Mouse (Mus musculus): Measurements from ENCODE around the gene Pnkp.
A peak's percentile ranks its signal among the peaks of the same experiment; 100 is the strongest.

The Pnkp gene

DNA sequence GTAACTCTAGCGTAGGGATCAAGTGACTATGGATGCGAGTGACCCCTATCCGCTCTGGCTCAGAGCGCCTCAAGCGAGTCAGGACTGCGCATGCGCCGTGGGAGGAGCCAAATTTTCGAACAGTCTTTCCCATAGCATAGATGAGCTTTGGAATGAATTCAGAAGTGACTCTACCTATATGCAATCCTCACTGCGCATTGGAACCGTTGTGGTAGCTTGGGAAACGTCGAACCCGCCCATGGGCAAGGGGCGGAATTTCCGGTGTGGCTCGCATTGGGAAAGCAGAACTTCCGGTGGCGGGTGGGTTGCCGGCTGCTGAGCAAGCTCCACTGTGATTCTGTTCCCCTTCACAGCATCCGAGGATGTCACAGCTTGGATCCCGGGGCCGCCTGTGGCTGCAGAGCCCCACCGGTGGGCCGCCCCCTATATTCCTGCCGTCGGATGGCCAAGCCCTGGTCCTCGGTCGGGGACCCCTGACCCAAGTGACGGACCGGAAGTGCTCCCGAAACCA lies at the start of gene Pnkp:
Pnkp (plus strand) TSS at position 98 of the 511 bp plus-strand sequence.
- peak; percentile 81 to 87 for DNase-seq

- DNase-seq, result no peak
Measured at GRCm38 (mm10) chr7:44808927-44809326, 48.0 kb upstream of the Pnkp start.

GRCm38 (mm10) chr7:44809466-44809865 lies 47.5 kb upstream of the Pnkp start:
- no peak for DNase-seq

DNA sequence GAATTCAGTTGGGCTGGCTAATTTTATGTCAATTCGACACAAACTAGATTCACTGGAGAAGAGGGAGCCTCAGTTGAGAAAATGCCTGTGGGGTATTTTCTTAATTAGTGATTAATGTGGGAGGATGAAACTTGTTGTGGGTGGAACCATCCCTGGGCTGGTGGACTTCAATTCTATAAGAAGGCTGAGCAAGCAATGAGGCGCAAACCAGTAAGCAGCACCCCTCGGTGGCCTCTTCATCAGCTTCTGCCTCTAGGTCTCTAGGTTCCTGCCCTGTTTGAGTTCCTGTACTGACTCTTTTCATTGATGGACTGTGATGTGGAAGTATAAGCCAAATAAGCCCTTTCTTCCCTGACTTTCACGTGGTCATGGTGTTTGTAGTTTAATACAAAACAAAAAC lies 46.6 kb upstream of the Pnkp start:
- no peak for DNase-seq

GRCm38 (mm10) chr7:44810819-44811557 lies 46.0 kb upstream of the Pnkp start:
- no peak for DNase-seq

DNA sequence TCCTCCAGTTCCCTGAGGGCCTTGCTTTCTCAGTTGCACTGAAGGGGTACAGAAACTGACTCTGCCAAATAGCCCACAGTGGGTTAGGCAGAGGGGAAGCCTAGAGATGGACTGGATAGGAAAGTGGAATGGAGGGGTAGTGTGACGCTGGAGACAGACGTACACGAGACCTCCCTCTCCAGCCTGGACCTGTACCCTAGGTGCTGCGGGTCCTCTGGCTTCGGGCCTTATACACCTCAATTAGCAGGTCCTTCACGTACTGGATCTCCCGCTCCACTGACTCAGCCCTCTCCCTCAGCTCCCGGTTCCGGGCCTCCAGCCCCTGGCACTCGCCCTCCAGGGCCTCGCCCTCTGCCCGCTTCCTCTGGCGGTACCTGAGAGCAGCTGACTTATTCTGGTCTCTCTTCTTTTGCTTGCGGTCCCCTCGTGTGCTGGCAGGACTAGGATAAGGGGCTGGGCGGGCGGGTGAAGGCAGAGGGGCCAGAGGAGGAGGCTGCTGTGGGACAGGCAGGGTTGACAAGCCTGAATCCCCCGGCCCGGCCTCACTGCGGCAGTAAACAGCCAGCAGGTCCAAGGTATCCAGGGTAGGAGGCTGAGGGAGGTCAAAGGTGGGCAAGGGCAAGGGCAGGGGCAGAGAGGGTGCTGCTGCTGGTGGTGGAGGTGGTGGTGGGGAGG lies 44.2 kb upstream of the Pnkp start:
- peak in 1 of 2 experiments; percentile 0 for DNase-seq

DNA sequence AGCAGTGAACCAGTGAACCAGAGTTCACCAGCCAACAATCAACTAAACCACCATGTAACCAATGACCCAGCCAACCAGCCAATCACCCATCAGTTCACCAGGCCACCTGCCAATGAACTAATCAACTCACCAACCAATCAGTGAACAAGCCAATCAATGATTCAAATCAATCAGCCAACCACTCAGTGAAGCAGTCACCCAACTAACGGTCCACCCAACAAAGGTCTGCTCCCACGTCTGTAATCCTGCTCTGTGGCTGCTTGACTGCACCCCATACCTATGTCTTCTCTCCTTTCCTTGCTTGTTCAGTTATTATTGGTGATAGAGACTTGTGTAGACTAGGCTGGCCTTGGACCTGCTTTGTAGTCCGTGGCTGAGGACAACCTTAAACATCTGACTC lies 43.0 kb upstream of the Pnkp start:
- DNase-seq, result no peak

DNA sequence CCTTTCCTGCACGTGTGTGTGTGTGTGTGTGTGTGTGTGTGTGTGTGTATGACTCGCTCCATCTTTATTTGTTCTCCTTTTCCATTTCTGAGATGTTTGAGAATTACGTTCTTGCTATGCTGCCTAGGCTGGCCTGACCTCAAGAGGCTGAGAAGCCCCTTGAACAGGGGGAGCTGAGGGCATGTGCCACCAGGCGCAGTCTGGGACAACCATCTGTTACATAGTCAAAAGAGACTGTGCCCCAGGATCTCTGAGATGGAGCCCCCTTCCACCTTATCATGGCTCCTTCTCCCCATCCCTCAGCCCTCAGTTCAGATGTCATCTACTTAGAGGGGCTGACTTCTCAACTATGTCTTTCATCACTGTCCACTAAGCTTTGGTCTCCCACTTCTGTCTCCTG lies 42.5 kb upstream of the Pnkp start:
- no peak for DNase-seq

- peak in 1 of 2 experiments; percentile 10 for DNase-seq
Measured at GRCm38 (mm10) chr7:44814952-44815553, 41.9 kb upstream of the Pnkp start.

GRCm38 (mm10) chr7:44815721-44816469 lies 41.0 kb upstream of the Pnkp start, which contains the start of the genes Nup62 and Il4i1:
TSS of gene Nup62 (plus strand) at chr7:44816088.
TSS of gene Il4i1 (plus strand) at chr7:44816387.
- DNase-seq, result peak; percentile 99

GRCm38 (mm10) chr7:44816470-44817021 lies 40.4 kb upstream of the Pnkp start, which contains the start of gene Atf5:
TSS of gene Atf5 (minus strand) at chr7:44816658.
- no peak for DNase-seq

DNA sequence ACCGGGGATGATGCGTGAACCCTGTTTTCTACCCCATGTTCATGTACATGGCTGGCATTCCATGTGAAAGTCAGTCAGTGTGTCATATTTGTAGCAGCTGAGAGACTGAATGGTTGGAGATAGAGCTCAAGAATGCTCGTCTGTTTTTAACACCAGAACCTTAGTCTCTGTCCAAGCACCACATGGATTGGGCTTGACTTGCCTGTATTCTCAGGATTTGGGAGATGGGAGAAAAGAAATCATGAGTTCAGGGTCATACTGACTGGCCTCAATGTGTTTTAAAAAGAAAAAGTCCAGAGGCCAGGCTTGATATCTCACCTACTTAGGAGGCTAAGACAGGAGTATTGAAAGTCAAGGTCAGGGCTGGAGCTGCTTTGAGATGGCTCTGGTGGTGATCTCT lies 39.5 kb upstream of the Pnkp start:
- DNase-seq, result no peak

DNA sequence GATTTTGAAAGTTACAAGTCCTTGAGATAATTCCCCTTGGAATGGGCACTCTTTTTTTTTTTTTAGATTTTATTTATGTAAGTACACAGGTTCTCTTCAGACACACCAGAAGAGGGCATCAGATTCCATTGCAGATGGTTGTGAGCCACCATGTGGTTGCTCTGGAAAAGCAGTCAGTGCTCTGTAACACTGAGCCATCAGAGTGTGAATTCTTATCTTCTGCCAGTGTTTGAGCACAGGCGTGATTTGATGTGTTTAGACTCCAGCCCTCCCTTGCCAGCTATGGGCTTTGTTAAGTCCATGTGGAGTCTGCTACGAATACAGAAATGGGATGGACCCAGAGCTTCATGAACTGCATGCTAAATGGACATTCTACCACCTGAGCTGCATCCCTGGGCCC lies 38.8 kb upstream of the Pnkp start:
- no peak for DNase-seq

DNA sequence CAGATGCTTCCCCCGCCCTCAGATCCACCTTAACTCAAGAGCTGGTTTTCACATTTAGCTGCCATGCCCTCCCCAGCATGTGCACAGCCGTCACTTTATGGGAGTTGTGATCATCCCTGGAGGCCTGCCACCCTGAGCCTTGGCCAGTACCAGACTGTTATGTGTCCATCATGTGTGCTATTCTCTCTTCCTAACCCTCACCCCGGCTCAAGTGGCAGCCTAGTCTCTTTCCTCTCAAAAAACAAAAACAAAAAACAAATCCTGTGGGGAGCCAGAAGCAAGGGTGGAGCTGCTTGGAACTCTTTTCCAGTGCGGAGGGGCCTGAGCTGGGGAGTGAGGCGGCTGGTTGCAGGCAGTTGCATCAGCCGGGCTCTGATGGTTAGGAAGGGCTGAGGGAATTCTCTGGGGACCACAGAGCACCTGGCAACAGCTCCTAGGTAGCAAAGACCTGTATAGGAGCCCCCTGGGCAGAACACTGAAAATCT lies 38.1 kb upstream of the Pnkp start:
- no peak for DNase-seq

- no peak for DNase-seq
Measured at GRCm38 (mm10) chr7:44819391-44819790, 37.5 kb upstream of the Pnkp start.

DNA sequence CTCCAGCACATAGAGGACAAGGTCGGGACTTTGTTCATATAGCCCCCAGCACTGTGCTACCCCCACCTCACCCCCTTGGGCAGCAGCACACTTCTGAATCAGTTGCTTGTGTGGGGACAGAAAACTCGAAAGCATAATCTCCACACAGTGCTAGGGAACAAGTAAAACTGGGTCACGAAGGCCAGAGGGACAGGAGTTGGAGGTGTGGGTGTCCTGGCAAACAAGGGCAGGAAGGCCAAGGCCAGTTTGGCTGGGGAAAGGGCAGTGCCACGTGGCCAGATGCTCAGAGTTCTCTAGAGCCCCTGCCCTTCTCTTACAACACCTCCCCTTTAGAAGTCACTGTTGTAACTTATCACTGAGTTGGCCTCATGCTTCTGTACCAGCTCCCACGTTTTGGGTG lies 37.1 kb upstream of the Pnkp start:
- no peak for DNase-seq

DNA sequence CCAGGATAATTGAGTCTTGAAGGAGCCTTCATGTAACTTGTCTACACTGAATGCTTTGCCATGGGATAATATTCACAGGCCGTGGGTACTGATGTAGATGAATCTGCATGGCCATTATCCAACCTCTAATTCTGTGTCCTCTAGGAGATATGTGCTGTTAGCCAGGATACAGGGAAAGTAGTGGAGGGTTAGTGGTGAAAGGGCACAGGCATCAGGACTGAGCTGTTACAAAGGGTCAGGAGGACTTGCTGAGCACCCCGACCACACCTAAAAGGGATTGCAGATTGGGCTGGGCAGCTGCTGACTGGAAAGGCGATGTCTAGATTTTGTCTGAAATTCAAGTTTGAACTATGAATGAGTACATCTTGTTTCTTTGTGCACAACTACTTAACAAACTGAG lies 36.4 kb upstream of the Pnkp start:
- no peak for DNase-seq

DNA sequence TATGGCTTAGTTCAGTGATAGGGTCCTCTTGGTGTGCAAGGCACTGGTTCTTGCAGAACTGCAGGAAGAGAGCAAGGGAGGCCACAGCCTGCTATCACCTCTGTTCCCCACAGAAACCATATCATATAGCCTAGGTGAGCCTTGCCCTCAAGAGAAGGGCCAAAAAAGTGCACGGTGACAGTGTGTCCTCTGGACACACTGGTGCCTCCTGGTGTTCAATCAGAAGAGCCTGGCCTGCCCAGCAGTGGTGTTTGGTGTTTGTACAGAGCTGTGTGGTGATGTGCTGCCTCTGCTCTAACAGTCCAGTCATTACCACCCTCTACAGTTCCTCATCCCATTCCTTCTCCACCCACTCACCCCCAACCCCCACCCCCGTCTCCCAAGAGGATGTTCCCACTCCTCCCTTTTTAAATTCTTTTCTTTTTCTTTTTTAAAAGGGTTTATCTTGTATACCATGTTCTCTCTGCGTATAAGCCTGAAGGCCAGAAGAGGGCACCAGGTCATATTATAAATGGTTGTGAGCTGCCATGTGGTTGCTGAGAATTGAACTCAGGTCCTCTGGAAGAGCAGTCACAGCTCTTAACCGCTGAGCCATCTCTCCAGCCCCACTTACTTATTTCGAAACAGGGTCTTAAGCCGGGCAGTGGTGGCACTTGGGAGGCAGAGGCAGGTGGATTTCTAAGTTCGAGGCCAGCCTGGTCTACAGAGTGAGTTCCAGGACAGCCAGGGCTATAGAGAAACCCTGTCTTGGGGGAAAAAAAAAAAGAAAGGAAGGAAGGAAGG lies 35.1 kb upstream of the Pnkp start:
- no peak for DNase-seq

DNA sequence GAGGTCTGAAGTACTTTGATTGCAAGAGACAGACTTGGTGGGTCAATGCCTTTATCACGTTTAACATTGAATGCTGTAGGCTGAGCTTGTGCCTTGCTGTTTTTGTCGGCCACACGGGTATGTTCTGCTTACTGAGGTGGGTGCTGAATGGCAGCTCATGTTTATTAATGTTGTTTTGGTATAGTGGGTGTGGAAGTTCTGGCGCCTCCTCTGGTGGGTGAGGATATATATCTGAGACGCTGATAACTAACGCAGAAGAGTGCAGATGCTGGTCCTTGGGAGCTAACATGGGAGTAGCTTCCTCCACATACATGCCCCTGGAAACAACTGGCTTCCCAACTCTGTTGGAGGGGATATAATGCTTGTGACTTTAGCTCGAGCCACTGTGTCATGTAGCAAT lies 33.5 kb upstream of the Pnkp start:
- DNase-seq, result peak; percentile 43 to 45

DNA sequence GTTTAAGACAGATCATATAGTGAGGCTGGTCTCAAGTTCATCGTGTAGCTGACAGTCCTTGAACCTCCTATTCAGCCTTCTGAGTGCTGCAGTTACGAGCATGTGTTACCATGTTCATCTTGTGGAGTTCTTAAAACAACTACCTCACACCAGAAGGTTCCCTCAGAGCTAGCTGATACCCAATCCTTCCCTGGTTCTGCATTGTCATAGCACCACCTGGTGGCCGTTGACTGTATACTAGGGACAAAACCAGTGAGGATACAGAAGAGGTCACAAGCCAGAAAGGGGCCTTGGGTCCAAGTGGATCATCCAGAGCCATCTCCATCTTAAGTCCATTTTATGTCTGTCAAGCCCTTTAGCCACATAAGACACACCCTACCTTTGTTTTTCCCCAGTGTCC lies 32.1 kb upstream of the Pnkp start:
- peak; percentile 87 to 89 for DNase-seq

GRCm38 (mm10) chr7:44826771-44827170 lies 30.2 kb upstream of the Pnkp start:
- DNase-seq, result no peak

DNA sequence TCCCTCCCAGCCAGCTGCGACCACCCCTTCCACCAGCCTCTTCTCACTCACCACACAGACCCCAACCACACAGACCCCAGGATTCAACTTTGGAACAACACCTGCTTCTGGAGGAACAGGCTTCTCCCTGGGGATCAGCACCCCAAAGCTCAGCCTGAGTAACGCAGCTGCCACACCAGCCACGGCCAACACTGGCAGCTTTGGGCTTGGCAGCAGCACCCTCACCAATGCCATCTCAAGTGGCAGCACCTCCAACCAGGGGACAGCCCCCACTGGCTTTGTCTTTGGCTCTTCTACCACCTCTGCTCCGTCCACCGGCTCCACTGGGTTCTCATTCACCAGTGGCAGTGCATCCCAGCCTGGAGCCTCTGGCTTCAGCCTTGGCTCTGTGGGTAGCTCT lies 28.2 kb upstream of the Pnkp start:
- DNase-seq, result no peak

Data from B cell, adult 2 months (primary cell).